Mouse (Mus musculus): ENCODE measurements around the gene Rho.

Gene Rho

GRCm38 (mm10) chr6:115982889-115983288, 51.3 kb downstream of the Rho start:
- DNase-seq: no peak

GRCm38 (mm10) chr6:115983306-115984038, 51.9 kb downstream of the Rho start:
- DNase-seq: no peak

DNA sequence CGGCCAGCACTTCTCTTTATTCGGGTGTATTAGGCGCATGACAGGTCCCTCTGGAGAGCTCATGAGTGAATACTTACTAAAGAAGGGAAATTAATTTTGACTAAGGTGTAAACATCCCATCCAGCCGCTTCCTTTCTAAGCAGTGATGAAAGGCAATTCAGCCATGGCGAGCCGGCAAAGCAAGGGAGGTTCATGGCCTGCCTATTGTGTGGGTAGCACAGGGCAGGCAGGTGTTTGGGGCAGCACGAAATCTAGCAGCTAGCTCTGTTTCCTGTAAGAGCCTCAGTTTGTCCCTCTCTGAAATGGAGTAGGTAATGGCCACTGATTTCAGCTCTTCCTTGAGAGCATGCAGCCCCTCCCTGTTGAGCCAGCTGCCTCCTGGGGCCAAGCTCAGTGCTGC, 53.0 kb downstream of the Rho start:
- no peak for DNase-seq

DNA sequence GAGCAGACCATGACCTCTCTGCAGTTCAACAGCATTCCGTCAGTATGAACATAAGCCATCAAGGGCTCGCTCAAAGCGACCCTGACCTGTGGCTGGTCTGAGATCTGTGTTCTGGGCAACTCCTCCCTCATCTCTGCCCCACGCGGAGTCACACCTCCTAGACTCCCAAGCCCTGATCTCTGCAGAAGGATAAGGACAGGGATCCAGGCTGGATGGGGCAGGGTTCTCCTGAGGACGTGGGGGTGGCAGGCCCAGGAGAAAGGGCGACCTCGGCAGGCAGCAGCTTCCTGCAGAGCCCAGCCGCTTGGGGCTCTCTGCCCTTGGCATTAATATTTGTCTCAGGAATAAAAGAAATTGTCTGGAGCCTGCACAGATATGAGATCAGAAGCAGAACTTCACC, 54.1 kb downstream of the Rho start:
- DNase-seq: no peak

- DNase-seq: no peak
These were observed 55.0 kb downstream of the Rho start for GRCm38 (mm10) chr6:115986472-115987095.

DNA sequence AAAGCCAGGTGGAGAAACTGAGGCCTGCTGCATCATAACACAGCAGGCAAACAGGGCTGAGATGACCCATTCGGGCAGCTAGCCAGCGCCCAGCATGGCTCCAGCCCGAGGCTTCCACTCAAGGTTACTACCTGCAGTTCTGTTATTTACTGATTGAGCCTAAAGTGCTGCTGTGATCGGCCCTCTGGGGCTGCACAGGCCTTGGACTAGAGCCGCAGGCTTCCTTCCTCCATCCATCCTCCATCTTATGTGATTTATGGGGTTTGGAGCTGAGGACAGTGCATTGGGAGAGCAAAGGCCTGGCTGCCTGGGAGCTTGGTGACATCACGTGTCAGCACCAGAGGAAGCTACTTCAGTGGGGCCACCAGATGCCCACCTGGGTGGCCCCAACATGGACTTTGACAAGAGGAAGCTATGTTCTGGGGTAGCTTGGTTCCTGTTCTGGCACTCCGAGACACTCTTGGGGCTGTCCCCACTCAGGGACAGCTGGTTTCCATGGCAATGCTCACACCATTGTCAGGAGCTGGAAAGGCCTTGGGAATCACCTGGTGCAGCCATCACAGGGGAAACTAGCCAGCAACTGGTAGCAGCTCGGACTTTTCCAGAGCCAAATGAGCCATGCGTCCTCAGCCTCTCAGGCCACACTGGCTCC, 55.7 kb downstream of the Rho start:
- peak; percentile 46 for DNase-seq

- no peak for DNase-seq
These were observed 57.5 kb downstream of the Rho start for GRCm38 (mm10) chr6:115989032-115989431.

GRCm38 (mm10) chr6:115989607-115990006, 58.1 kb downstream of the Rho start:
- no peak for DNase-seq

Data from cerebellum, adult 9-10 months (tissue).